In genomic region chr4:145306422-145306821, GRCm38 (mm10) we compare ENCODE assay signal across 31 mouse cellular contexts. TPM values are rescaled to one million over a fixed set of nuclear protein-coding genes. Genes with fewer than 3 reads are reported as not detected.
DNase-seq lines count a peak whose midpoint lies in the region; ATAC-seq and TF ChIP-seq lines count a peak whose summit lies in the region.
"Had no signal": no experiment of that assay in that cellular context is flagged by ENCODE, and none has a peak within 500 bp of the region (broad histone marks: within the 10 kb centered on the region; RNA-seq: fewer than 3 reads in every experiment).

No protein-coding gene starts in this region.

- DNase-seq in hindbrain, postnatal 0 days (ENCODE audit: low spot score): no peak
- peak; percentile 41 for DNase-seq in thymus, postnatal 4 days
- no peak for DNase-seq in thymus, postnatal 14 days
- DNase-seq in R1 (ENCODE audit: low read depth, low spot score): peak; percentile 50
- DNase-seq: adrenal gland, adult 8-10 months; cerebellum, adult 8-10 months; cerebellum, postnatal 25 days; gastrocnemius, postnatal 10 days; kidney, adult 18-20 months; kidney, postnatal 4 days; layer of hippocampus, adult 9-11 months; liver, embryonic 13.5 days; lung, adult 2 months; lung, postnatal 10 days; midbrain, embryonic 14.5 days; retina, postnatal 1 day; right cerebral cortex, postnatal 14 days had no signal

- no peaks in the 10 kb centered on the region for H3K36me3 ChIP-seq in hindbrain, embryonic 12.5 days
- H3K36me3 ChIP-seq in hindbrain, postnatal 0 days (ENCODE audit: insufficient read depth, low read length): no peaks in the 10 kb centered on the region
- H3K36me3 ChIP-seq in intestine, embryonic 16.5 days (ENCODE audit: control insufficient read depth, insufficient read depth, low read length): no peaks in the 10 kb centered on the region
- H3K36me3 ChIP-seq: heart, embryonic 10.5 days; heart, embryonic 15.5 days; hindbrain, embryonic 15.5 days; limb, embryonic 10.5 days; limb, embryonic 15.5 days; liver, embryonic 13.5 days; neural tube, embryonic 15.5 days; stomach, embryonic 15.5 days had no signal

- H3K9ac ChIP-seq in hindbrain, embryonic 12.5 days: no peak overlapping the region
- H3K9ac ChIP-seq in hindbrain, postnatal 0 days (replicated peaks; ENCODE audit: low read length): no peak overlapping the region
- H3K9ac ChIP-seq in intestine, embryonic 16.5 days (ENCODE audit: low read depth, low read length): no peak overlapping the region
- H3K9ac ChIP-seq: heart, embryonic 15.5 days; hindbrain, embryonic 15.5 days; limb, embryonic 15.5 days; liver, embryonic 13.5 days; neural tube, embryonic 15.5 days; stomach, embryonic 15.5 days had no signal

- no peak overlapping the region for H3K4me2 ChIP-seq in hindbrain, embryonic 12.5 days (replicated peaks)
- H3K4me2 ChIP-seq in hindbrain, postnatal 0 days (ENCODE audit: low read depth, low read length): no peak overlapping the region
- H3K4me2 ChIP-seq in intestine, embryonic 16.5 days (ENCODE audit: low read depth, low read length): no peak overlapping the region
- H3K4me2 ChIP-seq: heart, embryonic 15.5 days; hindbrain, embryonic 15.5 days; limb, embryonic 15.5 days; liver, embryonic 13.5 days; neural tube, embryonic 15.5 days; stomach, embryonic 15.5 days had no signal

- 0 out of 2 replicates have a peak, but pooled peaks cover 4% of the 10 kb centered on the region for H3K9me3 ChIP-seq in hindbrain, embryonic 12.5 days (replicated peaks)
- H3K9me3 ChIP-seq in hindbrain, postnatal 0 days (ENCODE audit: low read length): no peaks in the 10 kb centered on the region
- H3K9me3 ChIP-seq in intestine, embryonic 16.5 days (ENCODE audit: control insufficient read depth, low read length): no peaks in the 10 kb centered on the region
- H3K9me3 ChIP-seq: heart, embryonic 10.5 days; heart, embryonic 15.5 days; hindbrain, embryonic 15.5 days; limb, embryonic 10.5 days; limb, embryonic 15.5 days; liver, embryonic 13.5 days; neural tube, embryonic 15.5 days; stomach, embryonic 15.5 days had no signal

- 37% methylated on average over 4 of the region's 4 CpGs for WGBS in hindbrain, embryonic 12.5 days
- 45% methylated on average over 4 of the region's 4 CpGs for WGBS in hindbrain, postnatal 0 days
- WGBS in intestine, embryonic 16.5 days: 27% methylated on average over 4 of the region's 4 CpGs

- ATAC-seq in hindbrain, embryonic 12.5 days (ENCODE audit: low FRiP score): peak; percentile 30; the same call in 1 of the 2 replicates
- ATAC-seq in hindbrain, postnatal 0 days: no peak
- ATAC-seq in intestine, embryonic 16.5 days: peak; percentile 38; the same call in 1 of the 2 replicates
- ATAC-seq in erythroblast, adult 5-6 weeks (replicated peaks; ENCODE audit: low FRiP score, poor library complexity, severe bottlenecking): no peak
- ATAC-seq in granulocyte monocyte progenitor cell, adult 5-6 weeks (replicated peaks; ENCODE audit: poor library complexity, severe bottlenecking): no peak
- ATAC-seq: forebrain, embryonic 16.5 days had no signal

- no peak overlapping the region for H3K27ac ChIP-seq in hindbrain, embryonic 12.5 days
- H3K27ac ChIP-seq in hindbrain, postnatal 0 days: no peak overlapping the region
- no peak overlapping the region for H3K27ac ChIP-seq in intestine, embryonic 16.5 days (ENCODE audit: low read length)
- H3K27ac ChIP-seq: heart, embryonic 10.5 days; heart, embryonic 15.5 days; hindbrain, embryonic 15.5 days; kidney, postnatal 0 days; limb, embryonic 10.5 days; limb, embryonic 15.5 days; liver, embryonic 13.5 days; macrophage; neural tube, embryonic 15.5 days; stomach, embryonic 15.5 days had no signal

- no peak for TF ChIP-seq CTCF in hindbrain, postnatal 0 days (IDR thresholded peaks at IDR 0.05; ENCODE audit: low read depth)

- H3K4me1 ChIP-seq in hindbrain, embryonic 12.5 days: no peaks in the 10 kb centered on the region
- H3K4me1 ChIP-seq in hindbrain, postnatal 0 days (ENCODE audit: insufficient read depth, low read length): no peaks in the 10 kb centered on the region
- no peaks in the 10 kb centered on the region for H3K4me1 ChIP-seq in intestine, embryonic 16.5 days (ENCODE audit: control insufficient read depth, insufficient read depth, low read length)
- H3K4me1 ChIP-seq: heart, embryonic 10.5 days; heart, embryonic 15.5 days; hindbrain, embryonic 15.5 days; limb, embryonic 15.5 days; liver, embryonic 13.5 days; neural tube, embryonic 15.5 days; stomach, embryonic 15.5 days had no signal

- no peak overlapping the region for H3K4me3 ChIP-seq in hindbrain, embryonic 12.5 days
- H3K4me3 ChIP-seq in hindbrain, postnatal 0 days (ENCODE audit: low read length): no peak overlapping the region
- no peak overlapping the region for H3K4me3 ChIP-seq in intestine, embryonic 16.5 days (ENCODE audit: low read length)
- H3K4me3 ChIP-seq: heart, embryonic 10.5 days; heart, embryonic 15.5 days; hindbrain, embryonic 15.5 days; limb, embryonic 10.5 days; limb, embryonic 15.5 days; liver, embryonic 13.5 days; neural tube, embryonic 15.5 days; stomach, embryonic 15.5 days had no signal

- no peaks in the 10 kb centered on the region for H3K27me3 ChIP-seq in hindbrain, embryonic 12.5 days
- no peaks in the 10 kb centered on the region for H3K27me3 ChIP-seq in hindbrain, postnatal 0 days (ENCODE audit: insufficient read depth, low read length)
- no peaks in the 10 kb centered on the region for H3K27me3 ChIP-seq in intestine, embryonic 16.5 days (replicated peaks; ENCODE audit: control insufficient read depth, insufficient read depth, low read length)
- H3K27me3 ChIP-seq: heart, embryonic 15.5 days; hindbrain, embryonic 15.5 days; limb, embryonic 15.5 days; liver, embryonic 13.5 days; neural tube, embryonic 15.5 days; stomach, embryonic 15.5 days had no signal

RNA-seq across cellular contexts. Expression of gene Tnfrsf8, which starts 8.5 kb away (rescaled TPM):
- polyA plus RNA-seq in hindbrain, embryonic 12.5 days (2016; fragmentation: Nextera tagmentation; extraction: Ambion mirVana): 0.14 and 0.17 TPM in 2 replicates
- 1.8 and 2.8 TPM in 2 replicates for total RNA-seq in hindbrain, postnatal 0 days (2014; rRNA removed)
- polyA plus RNA-seq in hindbrain, postnatal 0 days (2015; fragmentation: Nextera tagmentation; extraction: Ambion mirVana): 1.0 and 1.2 TPM in 2 replicates
- polyA plus RNA-seq in intestine, embryonic 16.5 days (2015; fragmentation: Nextera tagmentation; extraction: Ambion mirVana): 0.04 TPM in 1 of 2 replicates, not detected in the other
- 0.21 TPM in 1 of 2 replicates, not detected in the other for total RNA-seq in erythroblast, adult 5-6 weeks (2015; ENCODE audit: low replicate concordance)
- total RNA-seq in erythroblast, adult 5-6 weeks (2017; ENCODE audit: low replicate concordance): 0.26 TPM in 1 of 2 replicates, not detected in the other
- total RNA-seq in granulocyte monocyte progenitor cell, adult 5-6 weeks (2014; fragmentation: Nextera tagmentation): 0.49 TPM in 1 of 2 replicates, not detected in the other
- total RNA-seq in granulocyte monocyte progenitor cell, adult 5-6 weeks (2017): 1.1 and 1.8 TPM in 2 replicates
- polyA plus RNA-seq: heart, embryonic 10.5 days; liver, embryonic 13.5 days had no signal

RNA-seq across cellular contexts. Expression of gene Tnfrsf1b, which starts 59.8 kb away (rescaled TPM):
- polyA plus RNA-seq in hindbrain, embryonic 12.5 days (2016; fragmentation: Nextera tagmentation; extraction: Ambion mirVana): 2.6 and 3.4 TPM in 2 replicates
- total RNA-seq in hindbrain, postnatal 0 days (2014; rRNA removed): 7.3 and 36.8 TPM in 2 replicates
- polyA plus RNA-seq in hindbrain, postnatal 0 days (2015; fragmentation: Nextera tagmentation; extraction: Ambion mirVana): 2.5 and 2.9 TPM in 2 replicates
- polyA plus RNA-seq in intestine, embryonic 16.5 days (2015; fragmentation: Nextera tagmentation; extraction: Ambion mirVana): 6.0 and 6.3 TPM in 2 replicates
- total RNA-seq in erythroblast, adult 5-6 weeks (2015; ENCODE audit: low replicate concordance): 10.6 and 19.9 TPM in 2 replicates
- total RNA-seq in erythroblast, adult 5-6 weeks (2017; ENCODE audit: low replicate concordance): 10.0 and 12.1 TPM in 2 replicates
- total RNA-seq in granulocyte monocyte progenitor cell, adult 5-6 weeks (2014; fragmentation: Nextera tagmentation): 41.1 and 42.9 TPM in 2 replicates
- total RNA-seq in granulocyte monocyte progenitor cell, adult 5-6 weeks (2017): 33.8 and 37.0 TPM in 2 replicates

Comparison
In these comparisons a context has a peak if more than half of its experiments do, and no peak if none do; other contexts are left out.
1. ATAC-seq: peak in hindbrain, embryonic 12.5 days (single experiment) and intestine, embryonic 16.5 days (single experiment); none in hindbrain, postnatal 0 days (single experiment), erythroblast, adult 5-6 weeks (single experiment) and granulocyte monocyte progenitor cell, adult 5-6 weeks (single experiment).
2. DNase-seq: peak in thymus, postnatal 4 days (single experiment) and R1 (single experiment); none in hindbrain, postnatal 0 days (single experiment) and thymus, postnatal 14 days (single experiment).